Mouse (Mus musculus) ES-E14 (cell line): ENCODE results near the gene Pkp1.

Source experiments
- MAFK ChIP-seq: IDR thresholded peaks from 2 replicates; pipeline ENCODE4 v1.6.1; 2014; ENCODE audit warnings: mild to moderate bottlenecking, low read depth, low read length, inconsistent platforms; ENCODE audit not compliant: insufficient read depth
- ZC3H11A ChIP-seq: IDR thresholded peaks from 2 replicates; pipeline ENCODE4 v1.6.1; 2012; ENCODE audit warnings: low read depth, mild to moderate bottlenecking, inconsistent platforms, low read length, borderline replicate concordance
- ZNF384 ChIP-seq: IDR thresholded peaks from 2 replicates; pipeline ENCODE4 v1.6.1; 2012; ENCODE audit warnings: low read depth, low read length, inconsistent platforms

- TF ChIP-seq ZC3H11A: no peak
- TF ChIP-seq MAFK: no peak
- TF ChIP-seq ZNF384: no peak
These were observed 72.4 kb downstream of the Pkp1 start for GRCm38 (mm10) chr1:135846632-135847031.
